Mouse (Mus musculus): ENCODE measurements around the gene Cit.

GRCm38 (mm10) chr5:115976446-115976845 lies 131.4 kb downstream of the Cit start:
- TF ChIP-seq HCFC1 (IDR thresholded peaks at IDR 0.05; ENCODE audit: borderline replicate concordance, insufficient read depth, low read length) = no peak
- TF ChIP-seq CHD2 (IDR thresholded peaks at IDR 0.05; ENCODE audit: low read depth, low read length) = no peak
- TF ChIP-seq MAFK (IDR thresholded peaks at IDR 0.05; ENCODE audit: insufficient read depth, low read depth, low read length) = no peak

Data from ES-E14 (cell line).